Mouse (Mus musculus): ENCODE data around the gene Ntrk3. TPM values are rescaled to one million over a fixed set of nuclear protein-coding genes. Genes with fewer than 3 reads are reported as not detected.

Gene Ntrk3
- polyA plus RNA-seq, 1 experiment from 2014 or later: 12.3 TPM

- peak overlapping the region; percentile 57 for H3K4me3 ChIP-seq (ENCODE audit: low read depth, low read length)
- H3K36me3 ChIP-seq (ENCODE audit: control insufficient read depth, insufficient read depth, low read length): no peaks in the 10 kb centered on the region
- H3K9ac ChIP-seq (ENCODE audit: low read length): peak overlapping the region; percentile 43
- 2% methylated on average over 35 of the region's 35 CpGs for WGBS
- no peaks in the 10 kb centered on the region for H3K9me3 ChIP-seq (ENCODE audit: control insufficient read depth, low read length)
- no peak overlapping the region for H3K27ac ChIP-seq (ENCODE audit: low read depth, low read length)
- DNase-seq (ENCODE audit: low spot score) (no peak), ATAC-seq (ENCODE audit: insufficient read depth, low FRiP score, low TSS enrichment) (peak; percentile 68)
- peak overlapping the region; percentile 87 for H3K4me2 ChIP-seq (ENCODE audit: low read depth)
- peaks cover 11% of the 10 kb centered on the region for H3K27me3 ChIP-seq (ENCODE audit: control insufficient read depth, insufficient read depth, low read length)
- H3K4me1 ChIP-seq (ENCODE audit: control insufficient read depth, insufficient read depth, low read length): 0 out of 2 replicates have a peak, but pooled peaks cover 5% of the 10 kb centered on the region
These were observed 160.9 kb downstream of the Ntrk3 start for GRCm38 (mm10) chr7:78576706-78577461.

DNA sequence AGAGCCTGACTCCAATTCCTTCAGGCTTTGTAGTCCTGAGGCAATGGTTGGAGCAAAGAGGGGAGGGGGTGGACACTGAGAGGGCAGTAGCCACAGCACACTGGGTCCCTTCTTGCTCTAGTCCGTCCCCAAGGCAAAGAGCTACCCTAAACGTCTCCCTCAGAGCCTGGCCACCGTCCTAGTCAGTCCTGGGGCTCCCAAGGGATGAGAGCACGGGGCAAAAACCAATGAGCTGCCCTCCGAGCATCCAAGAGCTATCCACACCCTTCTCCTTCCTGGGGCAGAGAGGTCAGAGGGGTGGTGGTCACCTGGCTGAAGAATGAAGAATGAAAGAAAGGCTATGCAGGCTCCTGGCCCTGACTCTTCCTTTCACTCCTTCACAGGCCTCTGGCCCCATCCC is 161.6 kb downstream of the Ntrk3 start:
- 23% methylated on average over 5 of the region's 5 CpGs for WGBS
- H3K9me3 ChIP-seq (ENCODE audit: control insufficient read depth, low read length): no peaks in the 10 kb centered on the region
- H3K27ac ChIP-seq (ENCODE audit: low read depth, low read length): no peak overlapping the region
- H3K9ac ChIP-seq (ENCODE audit: low read length): peak overlapping the region; percentile 8; the same call in 1 of the 2 replicates
- no peaks in the 10 kb centered on the region for H3K36me3 ChIP-seq (ENCODE audit: control insufficient read depth, insufficient read depth, low read length)
- H3K4me1 ChIP-seq (ENCODE audit: control insufficient read depth, insufficient read depth, low read length): 0 out of 2 replicates have a peak, but pooled peaks cover 5% of the 10 kb centered on the region
- peak overlapping the region; percentile 87 for H3K4me2 ChIP-seq (ENCODE audit: low read depth)
- ATAC-seq (ENCODE audit: insufficient read depth, low FRiP score, low TSS enrichment): no peak
- peak overlapping the region; percentile 57 for H3K4me3 ChIP-seq (ENCODE audit: low read depth, low read length)
- no peak for DNase-seq (ENCODE audit: low spot score)
- peaks cover 11% of the 10 kb centered on the region for H3K27me3 ChIP-seq (ENCODE audit: control insufficient read depth, insufficient read depth, low read length)

DNA sequence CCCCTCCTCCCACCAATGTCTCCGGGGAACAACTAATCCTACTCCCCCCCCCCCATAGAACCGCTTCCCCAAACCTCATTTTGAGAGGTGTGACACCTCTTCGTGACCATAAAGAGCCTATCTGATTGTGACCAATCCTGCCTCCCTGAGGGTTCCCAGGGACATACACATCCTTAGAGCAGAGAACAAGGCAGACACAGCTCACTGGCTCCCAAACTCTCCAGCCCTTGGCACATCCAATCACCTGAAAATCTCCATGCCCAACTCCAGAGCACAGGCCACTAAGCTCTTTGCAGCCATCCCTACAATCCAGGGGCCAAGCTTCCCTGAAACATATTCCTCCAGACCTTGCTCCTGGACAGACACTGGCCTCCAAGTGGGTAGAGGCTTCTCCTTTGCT is 162.3 kb downstream of the Ntrk3 start:
- 0 out of 2 replicates have a peak, but pooled peaks cover 5% of the 10 kb centered on the region for H3K4me1 ChIP-seq (ENCODE audit: control insufficient read depth, insufficient read depth, low read length)
- peaks cover 11% of the 10 kb centered on the region for H3K27me3 ChIP-seq (ENCODE audit: control insufficient read depth, insufficient read depth, low read length)
- no peak overlapping the region for H3K9ac ChIP-seq (ENCODE audit: low read length)
- 30% methylated on average over 3 of the region's 3 CpGs for WGBS
- peak overlapping the region; percentile 87 for H3K4me2 ChIP-seq (ENCODE audit: low read depth)
- no peaks in the 10 kb centered on the region for H3K9me3 ChIP-seq (ENCODE audit: control insufficient read depth, low read length)
- DNase-seq (ENCODE audit: low spot score) (no peak), ATAC-seq (ENCODE audit: insufficient read depth, low FRiP score, low TSS enrichment) (no peak)
- no peaks in the 10 kb centered on the region for H3K36me3 ChIP-seq (ENCODE audit: control insufficient read depth, insufficient read depth, low read length)
- no peak overlapping the region for H3K27ac ChIP-seq (ENCODE audit: low read depth, low read length)
- H3K4me3 ChIP-seq (ENCODE audit: low read depth, low read length): peak overlapping the region; percentile 57; the same call in 1 of the 2 replicates

GRCm38 (mm10) chr7:78571196-78571595 is 166.6 kb downstream of the Ntrk3 start:
- Histone ChIP-seq H3K27ac (ENCODE audit: low read depth, low read length) (no peak overlapping the region), H3K27me3 (ENCODE audit: control insufficient read depth, insufficient read depth, low read length) (0 out of 2 replicates have a peak, but pooled peaks cover 3% of the 10 kb centered on the region), H3K4me3 (ENCODE audit: low read depth, low read length) (no peak overlapping the region), H3K4me1 (ENCODE audit: control insufficient read depth, insufficient read depth, low read length) (0 out of 2 replicates have a peak, but pooled peaks cover 3% of the 10 kb centered on the region), H3K9me3 (ENCODE audit: control insufficient read depth, low read length) (no peaks in the 10 kb centered on the region), H3K4me2 (ENCODE audit: low read depth) (no peak overlapping the region), H3K9ac (ENCODE audit: low read length) (no peak overlapping the region), H3K36me3 (ENCODE audit: control insufficient read depth, insufficient read depth, low read length) (no peaks in the 10 kb centered on the region)
- WGBS: 76% methylated on average over 2 of the region's 2 CpGs
- ATAC-seq (ENCODE audit: insufficient read depth, low FRiP score, low TSS enrichment) (no peak), DNase-seq (ENCODE audit: low spot score) (no peak)

DNA sequence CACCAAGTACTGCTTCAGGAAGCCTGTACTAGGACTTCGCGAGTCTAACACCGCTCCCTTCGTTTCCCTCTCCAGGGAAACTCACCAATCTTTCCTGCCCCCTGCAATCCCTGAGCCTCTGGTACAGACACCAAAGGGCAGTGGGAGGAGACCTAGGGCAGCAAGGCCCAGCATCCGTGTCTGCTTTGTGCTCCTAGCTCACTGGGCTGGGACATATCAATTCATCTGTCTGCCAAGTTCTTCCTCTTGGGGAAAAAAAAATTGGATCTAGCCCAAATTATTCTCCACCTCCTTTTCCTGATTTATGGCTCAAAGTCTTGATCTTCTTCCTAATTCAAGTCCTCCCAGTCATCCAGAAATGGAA is 168.6 kb downstream of the Ntrk3 start:
- H3K4me3 ChIP-seq (ENCODE audit: low read depth, low read length): no peak overlapping the region
- H3K4me2 ChIP-seq (ENCODE audit: low read depth): peak overlapping the region; percentile 35
- no peak overlapping the region for H3K27ac ChIP-seq (ENCODE audit: low read depth, low read length)
- no peaks in the 10 kb centered on the region for H3K36me3 ChIP-seq (ENCODE audit: control insufficient read depth, insufficient read depth, low read length)
- 0 out of 2 replicates have a peak, but pooled peaks cover 3% of the 10 kb centered on the region for H3K4me1 ChIP-seq (ENCODE audit: control insufficient read depth, insufficient read depth, low read length)
- H3K9me3 ChIP-seq (ENCODE audit: control insufficient read depth, low read length): no peaks in the 10 kb centered on the region
- ATAC-seq (ENCODE audit: insufficient read depth, low FRiP score, low TSS enrichment) (no peak; the same call in 1 of the 2 replicates), DNase-seq (ENCODE audit: low spot score) (no peak)
- no peak overlapping the region for H3K9ac ChIP-seq (ENCODE audit: low read length)
- no peaks in the 10 kb centered on the region for H3K27me3 ChIP-seq (ENCODE audit: control insufficient read depth, insufficient read depth, low read length)
- WGBS: 5% methylated on average over 5 of the region's 5 CpGs

- Histone ChIP-seq H3K27ac (ENCODE audit: low read depth, low read length) (no peak overlapping the region), H3K27me3 (ENCODE audit: control insufficient read depth, insufficient read depth, low read length) (no peaks in the 10 kb centered on the region), H3K4me3 (ENCODE audit: low read depth, low read length) (no peak overlapping the region), H3K9ac (ENCODE audit: low read length) (no peak overlapping the region), H3K36me3 (ENCODE audit: control insufficient read depth, insufficient read depth, low read length) (no peaks in the 10 kb centered on the region), H3K4me1 (ENCODE audit: control insufficient read depth, insufficient read depth, low read length) (0 out of 2 replicates have a peak, but pooled peaks cover 3% of the 10 kb centered on the region), H3K9me3 (ENCODE audit: control insufficient read depth, low read length) (no peaks in the 10 kb centered on the region), H3K4me2 (ENCODE audit: low read depth) (peak overlapping the region; percentile 35)
- peak; percentile 78 for DNase-seq (ENCODE audit: low spot score)
- WGBS: 17% methylated on average over 16 of the region's 16 CpGs
- ATAC-seq (ENCODE audit: insufficient read depth, low FRiP score, low TSS enrichment): peak; percentile 38; the same call in 1 of the 2 replicates
These were observed 169.2 kb downstream of the Ntrk3 start for GRCm38 (mm10) chr7:78568411-78569254.

GRCm38 (mm10) chr7:78566617-78567016 is 171.2 kb downstream of the Ntrk3 start:
- Histone ChIP-seq H3K27me3 (ENCODE audit: control insufficient read depth, insufficient read depth, low read length) (no peaks in the 10 kb centered on the region), H3K36me3 (ENCODE audit: control insufficient read depth, insufficient read depth, low read length) (no peaks in the 10 kb centered on the region), H3K4me2 (ENCODE audit: low read depth) (no peak overlapping the region), H3K4me1 (ENCODE audit: control insufficient read depth, insufficient read depth, low read length) (0 out of 2 replicates have a peak, but pooled peaks cover 3% of the 10 kb centered on the region), H3K9ac (ENCODE audit: low read length) (no peak overlapping the region), H3K4me3 (ENCODE audit: low read depth, low read length) (no peak overlapping the region), H3K27ac (ENCODE audit: low read depth, low read length) (no peak overlapping the region), H3K9me3 (ENCODE audit: control insufficient read depth, low read length) (no peaks in the 10 kb centered on the region)
- WGBS: 52% methylated on average over 3 of the region's 3 CpGs
- ATAC-seq (ENCODE audit: insufficient read depth, low FRiP score, low TSS enrichment) (no peak), DNase-seq (ENCODE audit: low spot score) (no peak)

GRCm38 (mm10) chr7:78565386-78565785 is 172.4 kb downstream of the Ntrk3 start:
- H3K27me3 ChIP-seq (ENCODE audit: control insufficient read depth, insufficient read depth, low read length): no peaks in the 10 kb centered on the region
- 90% methylated on average over 3 of the region's 3 CpGs for WGBS
- no peak overlapping the region for H3K9ac ChIP-seq (ENCODE audit: low read length)
- no peak overlapping the region for H3K4me2 ChIP-seq (ENCODE audit: low read depth)
- no peak for DNase-seq (ENCODE audit: low spot score)
- no peak overlapping the region for H3K27ac ChIP-seq (ENCODE audit: low read depth, low read length)
- H3K9me3 ChIP-seq (ENCODE audit: control insufficient read depth, low read length): no peaks in the 10 kb centered on the region
- no peak for ATAC-seq (ENCODE audit: insufficient read depth, low FRiP score, low TSS enrichment)
- no peaks in the 10 kb centered on the region for H3K36me3 ChIP-seq (ENCODE audit: control insufficient read depth, insufficient read depth, low read length)
- H3K4me1 ChIP-seq (ENCODE audit: control insufficient read depth, insufficient read depth, low read length): 0 out of 2 replicates have a peak, but pooled peaks cover 3% of the 10 kb centered on the region
- no peak overlapping the region for H3K4me3 ChIP-seq (ENCODE audit: low read depth, low read length)

Data from neural tube, embryonic 11.5 days (tissue).